In genomic region chr1:130740781-130741720, GRCm38 (mm10) we compare ENCODE assay signal across 8 mouse cellular contexts. TPM values are rescaled to one million over a fixed set of nuclear protein-coding genes. Genes with fewer than 3 reads are reported as not detected.
A peak's percentile ranks its signal among the peaks of the same experiment; 100 is the strongest.
DNase-seq lines count a peak whose midpoint lies in the region; ATAC-seq lines count a peak whose summit lies in the region.

No protein-coding gene starts in this region.

- H3K27me3 ChIP-seq in heart, embryonic 15.5 days: 0 out of 2 replicates have a peak, but pooled peaks cover 5% of the 10 kb centered on the region
- H3K27me3 ChIP-seq in limb, embryonic 15.5 days: no peaks in the 10 kb centered on the region

- peak; percentile 39; the same call in 1 of the 2 replicates for ATAC-seq in heart, embryonic 15.5 days (replicated peaks; ENCODE audit: insufficient number of reproducible peaks, insufficient read depth, low FRiP score, low read depth)
- ATAC-seq in limb, embryonic 15.5 days (ENCODE audit: insufficient number of reproducible peaks, low FRiP score, low TSS enrichment, low read depth): no peak

- peak overlapping the region; percentile 52 for H3K27ac ChIP-seq in heart, embryonic 15.5 days
- peak overlapping the region; percentile 11; the same call in 1 of the 2 replicates for H3K27ac ChIP-seq in limb, embryonic 15.5 days

- H3K9me3 ChIP-seq in heart, embryonic 15.5 days (replicated peaks): no peaks in the 10 kb centered on the region
- no peaks in the 10 kb centered on the region for H3K9me3 ChIP-seq in limb, embryonic 15.5 days

- peak; percentile 52 to 53 for DNase-seq in left cerebral cortex, adult 18-20 months (ENCODE audit: low spot score in 2 of 2)
- DNase-seq in left cerebral cortex, adult 11 months (ENCODE audit: low spot score): no peak
- peak; percentile 70 for DNase-seq in c-Kit-positive CD71-negative TER-119-negative erythroid progenitor cells, embryonic 14.5 days (ENCODE audit: low read depth)
- peak; percentile 54 to 58 for DNase-seq in right cerebral cortex, postnatal 36 days (ENCODE audit: low spot score in 2 of 2)
- DNase-seq in urinary bladder, adult 18-20 months (ENCODE audit: low spot score in 2 of 2): no peak
- no peak for DNase-seq in adrenal gland, adult 18-20 months (ENCODE audit: low spot score in 2 of 2)

- 36% methylated on average over 15 of the region's 15 CpGs for WGBS in heart, embryonic 15.5 days
- WGBS in limb, embryonic 15.5 days: 56% methylated on average over 15 of the region's 15 CpGs

- H3K36me3 ChIP-seq in heart, embryonic 15.5 days: no peaks in the 10 kb centered on the region
- H3K36me3 ChIP-seq in limb, embryonic 15.5 days: no peaks in the 10 kb centered on the region

- H3K9ac ChIP-seq in heart, embryonic 15.5 days: peak overlapping the region; percentile 16; the same call in 1 of the 2 replicates
- no peak overlapping the region for H3K9ac ChIP-seq in limb, embryonic 15.5 days

- peaks cover 17% of the 10 kb centered on the region for H3K4me1 ChIP-seq in heart, embryonic 15.5 days (replicated peaks)
- peaks cover 6% of the 10 kb centered on the region; the same call in 1 of the 2 replicates for H3K4me1 ChIP-seq in limb, embryonic 15.5 days

- no peak overlapping the region for H3K4me3 ChIP-seq in heart, embryonic 15.5 days
- H3K4me3 ChIP-seq in limb, embryonic 15.5 days: no peak overlapping the region

- peak overlapping the region; percentile 36 for H3K4me2 ChIP-seq in heart, embryonic 15.5 days
- no peak overlapping the region for H3K4me2 ChIP-seq in limb, embryonic 15.5 days

RNA-seq across cellular contexts. Expression of gene AA986860, which starts 9.3 kb away (rescaled TPM):
- 1 to 10 TPM; 1.5 TPM for total RNA-seq in left cerebral cortex, adult 18-20 months (2021)
- 0.89 and 2.0 TPM in 2 replicates for polyA plus RNA-seq in heart, embryonic 15.5 days (2015; fragmentation: Nextera tagmentation; extraction: Ambion mirVana)
- polyA plus RNA-seq in limb, embryonic 15.5 days (2015; fragmentation: Nextera tagmentation; extraction: Ambion mirVana): 23.4 and 26.9 TPM in 2 replicates
- 1 to 10 TPM; 2.4 to 7.7 TPM for total RNA-seq in adrenal gland, adult 18-20 months (2021)

RNA-seq across cellular contexts. Expression of gene Pfkfb2, which starts 12.0 kb away (rescaled TPM):
- total RNA-seq in left cerebral cortex, adult 18-20 months (2021): 10 to 100 TPM; 36.9 to 43.6 TPM
- 6.2 and 7.2 TPM in 2 replicates for polyA plus RNA-seq in heart, embryonic 15.5 days (2015; fragmentation: Nextera tagmentation; extraction: Ambion mirVana)
- 7.3 and 8.9 TPM in 2 replicates for polyA plus RNA-seq in limb, embryonic 15.5 days (2015; fragmentation: Nextera tagmentation; extraction: Ambion mirVana)
- 10 to 100 TPM; 22.8 to 46.9 TPM for total RNA-seq in adrenal gland, adult 18-20 months (2021)

RNA-seq across cellular contexts. Expression of gene Yod1, which starts 23.9 kb away (rescaled TPM):
- total RNA-seq in left cerebral cortex, adult 18-20 months (2021): 10 to 100 TPM; 16.5 TPM
- polyA plus RNA-seq in heart, embryonic 15.5 days (2015; fragmentation: Nextera tagmentation; extraction: Ambion mirVana): 9.5 and 10.5 TPM in 2 replicates
- polyA plus RNA-seq in limb, embryonic 15.5 days (2015; fragmentation: Nextera tagmentation; extraction: Ambion mirVana): 11.5 and 12.3 TPM in 2 replicates
- 10 to 100 TPM in 1 of 2 experiments, 1 to 10 TPM in 1; 9.9 to 10.5 TPM for total RNA-seq in adrenal gland, adult 18-20 months (2021)

RNA-seq across cellular contexts. Expression of gene Gm29427, which starts 25.5 kb away (rescaled TPM):
- not detected for total RNA-seq in left cerebral cortex, adult 18-20 months (2021)
- 0.16 TPM in 1 of 2 replicates, not detected in the other for polyA plus RNA-seq in heart, embryonic 15.5 days (2015; fragmentation: Nextera tagmentation; extraction: Ambion mirVana)
- not detected in 2 replicates for polyA plus RNA-seq in limb, embryonic 15.5 days (2015; fragmentation: Nextera tagmentation; extraction: Ambion mirVana)
- under 1 TPM in 1 of 2 experiments, not detected in 1; 0.38 TPM for total RNA-seq in adrenal gland, adult 18-20 months (2021)

RNA-seq across cellular contexts. Expression of gene Fcamr, which starts 59.7 kb away (rescaled TPM):
- total RNA-seq in left cerebral cortex, adult 18-20 months (2021): not detected
- polyA plus RNA-seq in heart, embryonic 15.5 days (2015; fragmentation: Nextera tagmentation; extraction: Ambion mirVana): 0.06 and 0.08 TPM in 2 replicates
- 0.29 and 0.70 TPM in 2 replicates for polyA plus RNA-seq in limb, embryonic 15.5 days (2015; fragmentation: Nextera tagmentation; extraction: Ambion mirVana)
- under 1 TPM in 1 of 2 experiments, not detected in 1; 0.16 TPM for total RNA-seq in adrenal gland, adult 18-20 months (2021)

Comparison
In these comparisons a context has a peak if more than half of its experiments do, and no peak if none do; other contexts are left out.
1. DNase-seq: peak in left cerebral cortex, adult 18-20 months (2 of 2), c-Kit-positive CD71-negative TER-119-negative erythroid progenitor cells, embryonic 14.5 days (single experiment) and right cerebral cortex, postnatal 36 days (2 of 2); none in left cerebral cortex, adult 11 months (single experiment), urinary bladder, adult 18-20 months (0 of 2) and adrenal gland, adult 18-20 months (0 of 2).